ENCODE assay signal across 8 mouse cellular contexts in genomic region chr4:151861471-151861805, GRCm38 (mm10). TPM values are rescaled to one million over a fixed set of nuclear protein-coding genes. Genes with fewer than 3 reads are reported as not detected.
DNase-seq lines count a peak whose midpoint lies in the region; ATAC-seq and TF ChIP-seq lines count a peak whose summit lies in the region.

No protein-coding gene starts in this region.

- TF ChIP-seq EP300 in heart, postnatal 0 days (IDR thresholded peaks at IDR 0.05; ENCODE audit: low read depth), result no peak

- no peak for ATAC-seq in heart, postnatal 0 days (ENCODE audit: insufficient read depth, low read depth)
- no peak for ATAC-seq in midbrain, embryonic 11.5 days (ENCODE audit: low FRiP score)
- ATAC-seq in CD4-positive, CD25-positive, alpha-beta regulatory T cell, adult 4 months, result no peak

- peaks cover 23% of the 10 kb centered on the region for H3K4me1 ChIP-seq in heart, postnatal 0 days (ENCODE audit: control insufficient read depth, insufficient read depth)
- peaks cover 9% of the 10 kb centered on the region; the same call in 1 of the 2 replicates for H3K4me1 ChIP-seq in midbrain, embryonic 11.5 days (ENCODE audit: control insufficient read depth, insufficient read depth, low read length)

- H3K27me3 ChIP-seq in heart, postnatal 0 days (ENCODE audit: control insufficient read depth, insufficient read depth, low read length), result no peaks in the 10 kb centered on the region
- no peaks in the 10 kb centered on the region for H3K27me3 ChIP-seq in midbrain, embryonic 11.5 days (ENCODE audit: control insufficient read depth, insufficient read depth, low read length)

- TF ChIP-seq POLR2A in brain, embryonic 14.5 days (IDR thresholded peaks at IDR 0.05; ENCODE audit: borderline replicate concordance, extremely low read depth, insufficient read depth, insufficient read length, poor library complexity, severe bottlenecking), result peak; percentile 63; the same call in 1 of the 2 replicates

- DNase-seq in left cerebral cortex, adult 2 months (ENCODE audit: extremely low spot score in 1 of 2, low spot score in 2 of 2), result peak in 1 of 2 experiments; percentile 100
- no peak for DNase-seq in left cerebral cortex, postnatal 4 days
- no peak for DNase-seq in brain, embryonic 14.5 days (ENCODE audit: low read depth)
- no peak for DNase-seq in heart, postnatal 0 days (ENCODE audit: low spot score)
- no peak for DNase-seq in midbrain, embryonic 11.5 days (ENCODE audit: low spot score, missing footprints)
- DNase-seq in retina, postnatal 1 day, result no peak
- DNase-seq in left cerebral cortex, adult 8-10 months (ENCODE audit: low spot score in 2 of 2), result no peak

- peak overlapping the region; percentile 96 for H3K9ac ChIP-seq in heart, postnatal 0 days (replicated peaks; ENCODE audit: low read depth, low read length)
- H3K9ac ChIP-seq in midbrain, embryonic 11.5 days (ENCODE audit: low read length), result peak overlapping the region; percentile 84

- H3K4me3 ChIP-seq in left cerebral cortex, adult 2 months, result peak overlapping the region; percentile 49
- peak overlapping the region; percentile 95 for H3K4me3 ChIP-seq in heart, postnatal 0 days (ENCODE audit: low read depth, low read length)
- H3K4me3 ChIP-seq in midbrain, embryonic 11.5 days (ENCODE audit: low read depth, low read length), result peak overlapping the region; percentile 90

- TF ChIP-seq CTCF in left cerebral cortex, adult 2 months (IDR thresholded peaks at IDR 0.05), result no peak
- no peak for TF ChIP-seq CTCF in brain, embryonic 14.5 days (IDR thresholded peaks at IDR 0.05; ENCODE audit: borderline replicate concordance, extremely low read depth, insufficient read depth, insufficient read length)
- TF ChIP-seq CTCF in heart, postnatal 0 days (IDR thresholded peaks at IDR 0.05; ENCODE audit: low read depth), result no peak

- H3K4me2 ChIP-seq in heart, postnatal 0 days (ENCODE audit: low read depth, low read length), result peak overlapping the region; percentile 92
- peak overlapping the region; percentile 94 for H3K4me2 ChIP-seq in midbrain, embryonic 11.5 days

- intact Hi-C loops in left cerebral cortex, adult 2 months (cut with DNase I), result loop anchor here (5.0 kb wide), 1 partner anchor 71 kb away; the partner anchor contains the start of gene Dnajc11
- intact Hi-C loops in left cerebral cortex, postnatal 4 days (cut with DNase I), result no loop called here

- H3K27ac ChIP-seq in left cerebral cortex, adult 2 months, result peak overlapping the region; percentile 77
- H3K27ac ChIP-seq in heart, postnatal 0 days (ENCODE audit: low read depth), result peak overlapping the region; percentile 96
- peak overlapping the region; percentile 48 for H3K27ac ChIP-seq in midbrain, embryonic 11.5 days (ENCODE audit: low read depth, low read length)

- H3K9me3 ChIP-seq in heart, postnatal 0 days (replicated peaks; ENCODE audit: control insufficient read depth, low read length), result no peaks in the 10 kb centered on the region
- H3K9me3 ChIP-seq in midbrain, embryonic 11.5 days (ENCODE audit: control insufficient read depth, low read length), result no peaks in the 10 kb centered on the region

- WGBS in heart, postnatal 0 days, result 1% methylated on average over 29 of the region's 58 CpGs
- under 1% methylated on average over 28 of the region's 58 CpGs for WGBS in midbrain, embryonic 11.5 days

- H3K36me3 ChIP-seq in heart, postnatal 0 days (replicated peaks; ENCODE audit: control insufficient read depth, insufficient read depth, low read length), result peaks cover 4% of the 10 kb centered on the region; the same call in 1 of the 2 replicates
- no peaks in the 10 kb centered on the region for H3K36me3 ChIP-seq in midbrain, embryonic 11.5 days (ENCODE audit: control insufficient read depth, insufficient read depth, low read length)

RNA-seq across cellular contexts. Expression of gene Camta1, which starts 0.2 kb away (rescaled TPM):
- 100 to 1,000 TPM; 242 to 255 TPM for total RNA-seq in left cerebral cortex, adult 2 months (2021)
- total RNA-seq in left cerebral cortex, postnatal 4 days (2021), result 100 to 1,000 TPM; 198 to 204 TPM
- polyA plus RNA-seq in brain, embryonic 14.5 days (2012; rRNA removed), result 64.3 and 92.9 TPM in 2 replicates
- 72.7 and 739 TPM in 2 replicates for total RNA-seq in heart, postnatal 0 days (2014; rRNA removed; ENCODE audit: low replicate concordance)
- polyA plus RNA-seq in heart, postnatal 0 days (2015; fragmentation: Nextera tagmentation; extraction: Ambion mirVana), result 240 and 250 TPM in 2 replicates
- polyA plus RNA-seq in midbrain, embryonic 11.5 days (2014; fragmentation: Nextera tagmentation; extraction: Ambion mirVana), result 150 TPM in 2 replicates
- 10 to 100 TPM; 32.6 to 41.5 TPM for polyA plus RNA-seq in CD4-positive, CD25-positive, alpha-beta regulatory T cell, adult 4 months (2017; shearing (Covaris generic))
- total RNA-seq in left cerebral cortex, adult 8-10 months (2022), result 100 to 1,000 TPM; 236 to 263 (median 255) TPM
